Mouse (Mus musculus) heart, embryonic 11.5 days (tissue): ENCODE results near the gene B4galnt4. TPM values are rescaled to one million over a fixed set of nuclear protein-coding genes. Genes with fewer than 3 reads are reported as not detected.

Experiments used
- ATAC-seq: fragments of 200-750 bp; cut with Nextera tagmentation; replicated peaks from 2 replicates; pipeline ENCODE4 v1.8.0; 2017; ENCODE audit warnings: moderate library complexity; ENCODE audit not compliant: insufficient number of reproducible peaks, low FRiP score, low TSS enrichment
- H3K27ac ChIP-seq: fragments of 300-500 bp; sonication (generic); 2 replicates; pipeline ENCODE4 v1.5.1; 2014; ENCODE audit warnings: mild to moderate bottlenecking, low read depth, low read length
- H3K27me3 ChIP-seq: fragments of 300-500 bp; sonication (generic); 2 replicates; pipeline ENCODE4 v1.6.1; 2014; ENCODE audit warnings: mild to moderate bottlenecking, low read length, mixed read lengths; ENCODE audit not compliant: control insufficient read depth, insufficient read depth
- H3K36me3 ChIP-seq: fragments of 300-500 bp; sonication (generic); 2 replicates; pipeline ENCODE4 v1.6.1; 2014; ENCODE audit warnings: mild to moderate bottlenecking, low read length, moderate library complexity, mixed read lengths; ENCODE audit not compliant: control insufficient read depth, insufficient read depth
- H3K4me1 ChIP-seq: fragments of 300-500 bp; sonication (generic); 2 replicates; pipeline ENCODE4 v1.6.1; 2014; ENCODE audit warnings: low read length; ENCODE audit not compliant: control insufficient read depth, insufficient read depth
- H3K4me2 ChIP-seq: fragments of 300-500 bp; sonication (generic); 2 replicates; pipeline ENCODE4 v1.6.1; 2014; ENCODE audit warnings: mild to moderate bottlenecking, moderate library complexity
- H3K4me3 ChIP-seq: fragments of 300-500 bp; sonication (generic); 2 replicates; pipeline ENCODE4 v1.5.1; 2014; ENCODE audit warnings: low read depth, low read length
- H3K9ac ChIP-seq: fragments of 300-500 bp; sonication (generic); 2 replicates; pipeline ENCODE4 v1.6.1; 2014; ENCODE audit warnings: mild to moderate bottlenecking, low read depth, low read length, moderate library complexity
- H3K9me3 ChIP-seq: fragments of 300-500 bp; sonication (generic); replicated peaks from 2 replicates; pipeline ENCODE4 v1.6.1; 2016; ENCODE audit warnings: low read length; ENCODE audit not compliant: control insufficient read depth
- WGBS: fragments of 180-500 bp; shearing (Covaris S2); extraction: QIAGEN DNeasy Blood & Tissue Kit; methylation state at CpG from one replicate; pipeline ENCODE4 v1.1.7; 2014; ENCODE audit not compliant: insufficient replicate concordance; 5-methylcytosine and 5-hydroxymethylcytosine counted together
- polyA plus RNA-seq: library from polyadenylated mRNA; unstranded; fragments of >200 nt; fragmentation: Nextera tagmentation; extraction: Ambion mirVana; gene quantifications from 2 replicates; pipeline ENCODE4 v1.2.1, GENCODE M21; 2014

The B4galnt4 gene
- polyA plus RNA-seq, 1 experiment from 2014 or later: 2.6 TPM

GRCm38 (mm10) chr7:141073782-141074181 is 12.9 kb downstream of the B4galnt4 start:
- peaks cover 4% of the 10 kb centered on the region for H3K4me1 ChIP-seq
- peaks cover 68% of the 10 kb centered on the region for H3K27me3 ChIP-seq
- H3K4me3 ChIP-seq: no peak overlapping the region
- H3K9me3 ChIP-seq: no peaks in the 10 kb centered on the region
- no peaks in the 10 kb centered on the region for H3K36me3 ChIP-seq
- H3K4me2 ChIP-seq: no peak overlapping the region
- H3K9ac ChIP-seq: no peak overlapping the region
- no peak overlapping the region for H3K27ac ChIP-seq
- no peak for ATAC-seq
- WGBS: 75% methylated on average over 4 of the region's 4 CpGs

GRCm38 (mm10) chr7:141077841-141078240 is 16.9 kb downstream of the B4galnt4 start, which contains the start of gene Pkp3:
Gene Pkp3, plus strand, starts transcription at chr7:141078218.
- peaks cover 72% of the 10 kb centered on the region for H3K27me3 ChIP-seq
- no peak within 1 kb of the TSS for H3K4me2 ChIP-seq
- no peak within 1 kb of the TSS for H3K27ac ChIP-seq
- no peaks in the 10 kb centered on the region for H3K9me3 ChIP-seq
- no peak within 1 kb of the TSS for H3K4me3 ChIP-seq
- ATAC-seq: no peak
- no peaks in the 10 kb centered on the region for H3K36me3 ChIP-seq
- H3K9ac ChIP-seq: no peak within 1 kb of the TSS
- no peaks in the 10 kb centered on the region for H3K4me1 ChIP-seq
- 82% methylated on average over 15 of the region's 15 CpGs for WGBS

- Histone ChIP-seq H3K4me3 (no peak overlapping the region), H3K4me2 (no peak overlapping the region), H3K27ac (no peak overlapping the region), H3K36me3 (no peaks in the 10 kb centered on the region), H3K4me1 (no peaks in the 10 kb centered on the region), H3K9ac (no peak overlapping the region), H3K9me3 (no peaks in the 10 kb centered on the region), H3K27me3 (peaks cover 69% of the 10 kb centered on the region)
- ATAC-seq: no peak
- WGBS: 79% methylated on average over 4 of the region's 4 CpGs
Observed at GRCm38 (mm10) chr7:141078876-141079275, 18.0 kb downstream of the B4galnt4 start.

GRCm38 (mm10) chr7:141079481-141080449 is 18.9 kb downstream of the B4galnt4 start:
- Histone ChIP-seq H3K4me3 (no peak overlapping the region), H3K27ac (no peak overlapping the region), H3K4me2 (no peak overlapping the region)

GRCm38 (mm10) chr7:141087894-141088293 is 27.0 kb downstream of the B4galnt4 start:
- 20% methylated on average over 8 of the region's 8 CpGs for WGBS
- Histone ChIP-seq H3K4me2 (no peak overlapping the region; the same call in 1 of the 2 replicates), H3K9ac (no peak overlapping the region), H3K27ac (no peak overlapping the region), H3K4me1 (peaks cover 6% of the 10 kb centered on the region), H3K36me3 (no peaks in the 10 kb centered on the region), H3K9me3 (no peaks in the 10 kb centered on the region), H3K4me3 (no peak overlapping the region), H3K27me3 (peaks cover 57% of the 10 kb centered on the region)
- no peak for ATAC-seq

More at GRCm38 (mm10) chr7:141079481-141080449, 18.9 kb downstream of the B4galnt4 start:
- Histone ChIP-seq H3K4me1 (no peaks in the 10 kb centered on the region), H3K9me3 (no peaks in the 10 kb centered on the region), H3K9ac (no peak overlapping the region), H3K27me3 (peaks cover 67% of the 10 kb centered on the region), H3K36me3 (no peaks in the 10 kb centered on the region)
- no peak for ATAC-seq
- 20% methylated on average over 34 of the region's 34 CpGs for WGBS

GRCm38 (mm10) chr7:141088473-141088872 is 27.6 kb downstream of the B4galnt4 start:
- H3K9me3 ChIP-seq: no peaks in the 10 kb centered on the region
- no peak for ATAC-seq
- 5% methylated on average over 18 of the region's 18 CpGs for WGBS
- no peak overlapping the region for H3K27ac ChIP-seq
- no peaks in the 10 kb centered on the region for H3K36me3 ChIP-seq
- no peak overlapping the region for H3K9ac ChIP-seq
- H3K4me1 ChIP-seq: peaks cover 6% of the 10 kb centered on the region
- H3K4me3 ChIP-seq: peak overlapping the region; percentile 28; the same call in 1 of the 2 replicates
- peak overlapping the region; percentile 48 for H3K4me2 ChIP-seq
- peaks cover 61% of the 10 kb centered on the region for H3K27me3 ChIP-seq

GRCm38 (mm10) chr7:141090228-141090627 is 29.3 kb downstream of the B4galnt4 start:
- H3K9ac ChIP-seq: no peak overlapping the region
- no peak overlapping the region for H3K4me2 ChIP-seq
- no peaks in the 10 kb centered on the region for H3K36me3 ChIP-seq
- H3K27me3 ChIP-seq: peaks cover 62% of the 10 kb centered on the region
- H3K4me3 ChIP-seq: no peak overlapping the region
- no peaks in the 10 kb centered on the region for H3K9me3 ChIP-seq
- H3K4me1 ChIP-seq: peaks cover 6% of the 10 kb centered on the region
- H3K27ac ChIP-seq: no peak overlapping the region
- no peak for ATAC-seq
- WGBS: 67% methylated on average over 8 of the region's 8 CpGs

- H3K27me3 ChIP-seq: peaks cover 59% of the 10 kb centered on the region
- peak overlapping the region; percentile 60 for H3K4me2 ChIP-seq
- peak; percentile 84 for ATAC-seq
- no peak overlapping the region for H3K27ac ChIP-seq
- no peaks in the 10 kb centered on the region for H3K9me3 ChIP-seq
- WGBS: 7% methylated on average over 37 of the region's 37 CpGs
- peak overlapping the region; percentile 29; the same call in 1 of the 2 replicates for H3K9ac ChIP-seq
- peaks cover 10% of the 10 kb centered on the region for H3K4me1 ChIP-seq
- H3K4me3 ChIP-seq: peak overlapping the region; percentile 28
- no peaks in the 10 kb centered on the region for H3K36me3 ChIP-seq
Observed at GRCm38 (mm10) chr7:141092051-141092735, 31.3 kb downstream of the B4galnt4 start.
